ENCODE assay signal across 18 mouse cellular contexts in genomic region chr14:18776132-18776531, GRCm38 (mm10).
"Had no signal": no experiment of that assay in that cellular context is flagged by ENCODE, and none has a peak within 500 bp of the region (broad histone marks: within the 10 kb centered on the region; RNA-seq: fewer than 3 reads in every experiment).

No protein-coding gene starts in this region.

- H3K9me3 ChIP-seq: midbrain, embryonic 10.5 days; neural tube, embryonic 12.5 days had no signal

- H3K4me3 ChIP-seq: midbrain, embryonic 10.5 days; myocyte; neural tube, embryonic 12.5 days had no signal

- H3K36me3 ChIP-seq: midbrain, embryonic 10.5 days; neural tube, embryonic 12.5 days had no signal

- H3K27ac ChIP-seq: liver, embryonic 14.5 days; midbrain, embryonic 10.5 days; neural tube, embryonic 12.5 days had no signal

- H3K9ac ChIP-seq: liver, embryonic 14.5 days; lung, embryonic 14.5 days; neural tube, embryonic 12.5 days had no signal

- ATAC-seq: midbrain, embryonic 16.5 days had no signal

- H3K27me3 ChIP-seq: neural tube, embryonic 12.5 days had no signal

- DNase-seq: lung, adult 18-20 months; lung, embryonic 14.5 days; lung, postnatal 10 days; lung, postnatal 4 days; midbrain, embryonic 14.5 days; retina, postnatal 1 day; right cerebral cortex, adult 18-20 months; right cerebral cortex, postnatal 25 days; right cerebral cortex, postnatal 4 days; spleen, adult 18-20 months; thymus, adult 18-20 months; thymus, postnatal 14 days; thymus, postnatal 36 days had no signal

- H3K4me2 ChIP-seq: lung, embryonic 14.5 days; neural tube, embryonic 12.5 days had no signal

- H3K4me1 ChIP-seq: midbrain, embryonic 10.5 days; neural tube, embryonic 12.5 days had no signal
